Comparison of ENCODE assay signal across 15 mouse cellular contexts in the genomic region with DNA sequence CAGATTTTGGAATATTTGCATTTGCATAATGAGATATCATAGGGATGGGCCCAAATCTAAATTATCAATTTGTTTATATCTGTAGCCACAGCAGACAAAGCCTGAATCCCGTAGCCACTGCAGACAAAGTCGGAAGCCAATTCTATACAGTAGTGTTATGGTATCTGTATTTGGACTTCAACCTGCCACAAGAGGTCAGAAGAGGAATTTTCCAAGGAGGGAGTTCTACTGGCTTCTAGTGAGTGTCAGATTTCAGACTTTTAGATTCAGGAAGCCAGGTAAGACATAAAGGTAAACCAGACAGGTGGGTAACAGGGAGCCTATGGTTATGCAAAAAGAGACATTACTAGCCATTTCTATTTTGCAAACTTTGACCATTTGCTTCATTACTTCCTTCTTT.
"Had no signal": no experiment of that assay in that cellular context is flagged by ENCODE, and none has a peak within 500 bp of the region (broad histone marks: within the 10 kb centered on the region; RNA-seq: fewer than 3 reads in every experiment).

No protein-coding gene starts in this region.

- H3K27me3 ChIP-seq: liver, embryonic 13.5 days; lung, embryonic 15.5 days; stomach, embryonic 15.5 days had no signal

- H3K4me3 ChIP-seq: left cerebral cortex, adult 2 months; liver, embryonic 13.5 days; lung, embryonic 15.5 days; stomach, embryonic 15.5 days had no signal

- H3K4me1 ChIP-seq: liver, embryonic 13.5 days; lung, embryonic 15.5 days; stomach, embryonic 15.5 days had no signal

- H3K4me2 ChIP-seq: liver, embryonic 13.5 days; lung, embryonic 15.5 days; midbrain, embryonic 11.5 days; stomach, embryonic 15.5 days had no signal

- H3K9me3 ChIP-seq: liver, embryonic 13.5 days; lung, embryonic 15.5 days; stomach, embryonic 15.5 days had no signal

- ATAC-seq: inflammation-experienced regulatory T-cells, adult 6 months had no signal

- DNase-seq: kidney, adult 18-20 months; kidney, postnatal 10 days; layer of hippocampus, postnatal 36 days; liver, embryonic 13.5 days; midbrain, embryonic 14.5 days; right cerebral cortex, adult 18-20 months; right cerebral cortex, postnatal 14 days; right cerebral cortex, postnatal 4 days; thymus, adult 18-20 months; thymus, postnatal 4 days had no signal

- H3K9ac ChIP-seq: liver, embryonic 13.5 days; lung, embryonic 15.5 days; stomach, embryonic 15.5 days had no signal

- H3K27ac ChIP-seq: left cerebral cortex, adult 2 months; liver, embryonic 13.5 days; lung, embryonic 15.5 days; stomach, embryonic 15.5 days had no signal

- H3K36me3 ChIP-seq: liver, embryonic 13.5 days had no signal
